Mouse (Mus musculus) liver, embryonic 12.5 days (tissue): ENCODE results near the gene Mapkapk5. TPM values are rescaled to one million over a fixed set of nuclear protein-coding genes. Genes with fewer than 3 reads are reported as not detected.

Experiments
- ATAC-seq: fragments of 200-750 bp; cut with Nextera tagmentation; 2 replicates; pipeline ENCODE4 v1.8.0; 2017; ENCODE audit warnings: moderate number of reproducible peaks, mild to moderate bottlenecking, moderate library complexity
- H3K27ac ChIP-seq: fragments of 300-500 bp; sonication (generic); 2 replicates; pipeline ENCODE4 v1.5.1; 2016; ENCODE audit warnings: mild to moderate bottlenecking
- H3K27me3 ChIP-seq: fragments of 300-500 bp; sonication (generic); replicated peaks from 2 replicates; pipeline ENCODE4 v1.6.1; 2016; ENCODE audit warnings: mild to moderate bottlenecking, moderate library complexity
- H3K36me3 ChIP-seq: fragments of 300-500 bp; sonication (generic); 2 replicates; pipeline ENCODE4 v1.6.1; 2016; ENCODE audit warnings: mild to moderate bottlenecking, moderate library complexity
- H3K4me1 ChIP-seq: fragments of 300-500 bp; sonication (generic); 2 replicates; pipeline ENCODE4 v1.6.1; 2016
- H3K4me2 ChIP-seq: fragments of 300-500 bp; sonication (generic); 2 replicates; pipeline ENCODE4 v1.6.1; 2016; ENCODE audit warnings: mild to moderate bottlenecking, moderate library complexity
- H3K4me3 ChIP-seq: fragments of 300-500 bp; sonication (generic); 2 replicates; pipeline ENCODE4 v1.5.1; 2016; ENCODE audit warnings: mild to moderate bottlenecking, moderate library complexity
- H3K9ac ChIP-seq: fragments of 300-500 bp; sonication (generic); 2 replicates; pipeline ENCODE4 v1.6.1; 2016; ENCODE audit warnings: mild to moderate bottlenecking, moderate library complexity
- H3K9me3 ChIP-seq: fragments of 300-500 bp; sonication (generic); replicated peaks from 2 replicates; pipeline ENCODE4 v1.6.1; 2016; ENCODE audit warnings: mild to moderate bottlenecking, moderate library complexity
- WGBS: fragments of 180-500 bp; shearing (Covaris S2); methylation state at CpG from one replicate; pipeline ENCODE4 v1.1.7; 2016; ENCODE audit not compliant: insufficient replicate concordance; 5-methylcytosine and 5-hydroxymethylcytosine counted together
- polyA plus RNA-seq: library from polyadenylated mRNA; unstranded; fragments of >200 nt; fragmentation: Nextera tagmentation; extraction: Ambion mirVana; gene quantifications from 2 replicates; pipeline ENCODE4 v1.2.1, GENCODE M21; 2016

Gene Mapkapk5
- polyA plus RNA-seq: 33.6 and 35.8 TPM in 2 replicates

DNA sequence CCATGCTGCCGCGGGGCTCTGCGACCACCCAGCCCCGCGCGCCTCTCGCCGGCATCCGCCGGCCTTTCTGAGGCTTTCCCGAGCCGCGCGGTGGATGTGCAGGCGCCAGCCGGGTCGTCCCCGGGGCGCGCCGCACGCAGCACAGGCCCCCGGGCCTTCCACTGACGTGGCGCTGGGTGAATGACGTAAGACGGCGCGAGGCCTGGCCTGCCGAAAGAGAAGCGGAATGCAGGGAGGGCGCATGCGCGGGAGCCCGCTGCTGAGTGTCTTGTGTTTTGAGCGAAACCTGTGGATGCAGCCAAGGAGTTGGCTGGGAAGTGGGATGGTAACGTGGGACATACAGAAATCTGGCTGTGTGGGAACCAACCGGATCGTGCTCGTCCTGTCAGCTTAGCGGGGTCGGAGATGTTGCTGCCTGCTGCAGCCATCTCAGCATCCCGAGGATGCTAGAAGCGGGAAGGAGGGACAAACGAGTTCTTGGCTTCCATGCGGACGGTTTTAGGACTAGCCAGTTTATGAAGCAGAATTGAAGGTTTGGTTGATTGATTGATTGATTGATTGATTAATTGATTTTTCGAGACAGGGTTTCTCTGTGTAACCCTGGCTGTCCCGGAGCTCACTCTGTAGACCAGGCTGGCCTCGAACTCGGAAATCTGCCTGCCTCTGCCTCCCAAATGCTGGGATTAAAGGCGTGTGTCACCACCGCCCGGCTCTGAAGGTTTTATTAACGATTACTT is at the start of gene Mapkapk5:
Gene Mapkapk5 (minus strand): TSS at position 113 of the 737 bp plus-strand sequence.
- Histone ChIP-seq H3K27me3 (no peaks in the 10 kb centered on the region), H3K4me3 (peak within 1 kb of the TSS; percentile 81), H3K9ac (peak within 1 kb of the TSS; percentile 92), H3K27ac (peak within 1 kb of the TSS; percentile 93), H3K36me3 (peaks cover 4% of the 10 kb centered on the region; the same call in 1 of the 2 replicates), H3K4me2 (peak within 1 kb of the TSS; percentile 74), H3K9me3 (no peaks in the 10 kb centered on the region), H3K4me1 (peaks cover 51% of the 10 kb centered on the region)
- under 1% methylated on average over 55 of the region's 55 CpGs for WGBS
- peak; percentile 91 for ATAC-seq

- no peak overlapping the region for H3K4me3 ChIP-seq
Observed at GRCm38 (mm10) chr5:121594714-121595313, 49.1 kb upstream of the Mapkapk5 start.

GRCm38 (mm10) chr5:121593451-121594401 is 48.0 kb upstream of the Mapkapk5 start, which contains the start of gene Aldh2:
Aldh2 (minus strand) TSS chr5:121593824.
- Histone ChIP-seq H3K9me3 (no peaks in the 10 kb centered on the region), H3K27me3 (peaks cover 10% of the 10 kb centered on the region; the same call in 1 of the 2 replicates), H3K27ac (peak within 1 kb of the TSS; percentile 88), H3K36me3 (0 out of 2 replicates have a peak, but pooled peaks cover 3% of the 10 kb centered on the region), H3K4me2 (peak within 1 kb of the TSS; percentile 99), H3K4me1 (peaks cover 62% of the 10 kb centered on the region), H3K4me3 (peak within 1 kb of the TSS; percentile 83), H3K9ac (peak within 1 kb of the TSS; percentile 88)
- WGBS: 2% methylated on average over 47 of the region's 47 CpGs
- ATAC-seq: peak; percentile 90

More at GRCm38 (mm10) chr5:121594714-121595313, 49.1 kb upstream of the Mapkapk5 start:
- Histone ChIP-seq H3K36me3 (0 out of 2 replicates have a peak, but pooled peaks cover 3% of the 10 kb centered on the region), H3K4me1 (peaks cover 62% of the 10 kb centered on the region), H3K27me3 (peaks cover 10% of the 10 kb centered on the region; the same call in 1 of the 2 replicates), H3K4me2 (peak overlapping the region; percentile 99), H3K9me3 (no peaks in the 10 kb centered on the region), H3K27ac (no peak overlapping the region), H3K9ac (peak overlapping the region; percentile 88; the same call in 1 of the 2 replicates)
- 62% methylated on average over 6 of the region's 6 CpGs for WGBS
- ATAC-seq: no peak

DNA sequence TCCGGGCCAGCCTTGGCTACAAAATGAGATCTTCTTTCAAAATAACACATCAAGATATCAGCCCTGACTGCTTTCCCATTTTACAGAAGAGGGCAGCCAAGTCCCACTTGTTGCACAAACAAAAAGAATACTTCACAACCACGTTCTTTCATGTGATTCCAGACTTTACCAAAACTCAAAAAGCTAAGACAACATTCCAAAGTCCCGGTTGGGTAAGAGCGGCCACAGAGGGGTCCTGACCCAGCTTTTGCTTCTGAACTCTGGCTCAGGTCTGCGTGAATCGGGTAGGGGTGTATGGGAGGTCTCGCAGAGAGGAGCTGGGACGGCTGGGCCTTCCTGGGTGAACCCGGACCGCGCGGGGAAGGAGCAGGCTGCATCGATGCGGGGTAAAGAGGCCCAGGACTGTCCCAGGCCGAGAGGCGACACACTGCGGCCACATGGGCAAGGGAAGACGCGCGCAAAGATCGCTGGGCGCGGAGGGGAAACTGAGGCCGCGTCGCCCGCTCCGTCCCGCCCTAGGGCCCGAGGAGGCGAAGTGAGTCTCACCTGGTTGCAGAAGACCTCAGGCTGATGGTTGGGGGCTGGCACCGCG is 47.2 kb upstream of the Mapkapk5 start:
- no peaks in the 10 kb centered on the region for H3K9me3 ChIP-seq
- H3K27ac ChIP-seq: peak overlapping the region; percentile 88
- peak overlapping the region; percentile 88 for H3K9ac ChIP-seq
- H3K4me1 ChIP-seq: peaks cover 62% of the 10 kb centered on the region
- H3K4me2 ChIP-seq: peak overlapping the region; percentile 99
- H3K27me3 ChIP-seq: peaks cover 10% of the 10 kb centered on the region; the same call in 1 of the 2 replicates
- WGBS: 4% methylated on average over 33 of the region's 33 CpGs
- H3K36me3 ChIP-seq: 0 out of 2 replicates have a peak, but pooled peaks cover 3% of the 10 kb centered on the region
- ATAC-seq: peak; percentile 42
- H3K4me3 ChIP-seq: peak overlapping the region; percentile 83

- H3K36me3 ChIP-seq: 0 out of 2 replicates have a peak, but pooled peaks cover 3% of the 10 kb centered on the region
- ATAC-seq: no peak
- 55% methylated on average over 11 of the region's 11 CpGs for WGBS
- H3K27me3 ChIP-seq: peaks cover 7% of the 10 kb centered on the region; the same call in 1 of the 2 replicates
- peak overlapping the region; percentile 88; the same call in 1 of the 2 replicates for H3K27ac ChIP-seq
- peak overlapping the region; percentile 83 for H3K4me3 ChIP-seq
- no peaks in the 10 kb centered on the region for H3K9me3 ChIP-seq
- H3K9ac ChIP-seq: peak overlapping the region; percentile 88
- peak overlapping the region; percentile 99 for H3K4me2 ChIP-seq
- H3K4me1 ChIP-seq: peaks cover 62% of the 10 kb centered on the region
Observed at GRCm38 (mm10) chr5:121592064-121592815, 46.5 kb upstream of the Mapkapk5 start.

DNA sequence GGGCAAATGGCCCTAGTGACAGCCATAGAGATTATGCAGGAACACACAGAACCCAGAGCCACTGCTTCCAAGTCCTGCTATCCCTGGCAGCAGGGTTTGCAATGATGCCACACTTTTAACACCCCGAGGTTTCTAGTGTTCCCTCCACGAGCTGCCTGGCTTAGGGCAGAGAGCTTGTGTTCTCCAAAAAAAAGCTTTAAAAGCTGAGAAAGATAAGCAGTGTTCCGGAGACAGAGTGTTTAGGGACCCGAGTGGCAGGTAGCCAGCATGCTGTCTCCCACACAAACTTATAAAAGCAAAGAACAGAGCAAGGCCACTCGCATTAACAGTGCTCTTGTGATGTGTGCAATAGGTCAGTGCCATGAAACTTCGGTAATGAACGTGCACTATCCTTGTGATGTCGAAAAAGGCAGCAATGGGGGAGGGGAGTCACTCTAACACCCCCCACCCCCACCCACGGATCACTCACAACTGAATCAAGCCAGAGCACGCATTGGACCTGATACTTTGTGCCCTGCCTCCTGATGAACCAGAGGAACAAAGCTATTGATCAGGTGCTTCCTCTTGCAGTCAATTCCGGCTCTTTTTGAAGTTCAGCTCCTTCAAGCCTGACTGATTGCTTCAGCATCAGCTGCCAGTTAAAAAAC is 45.8 kb upstream of the Mapkapk5 start:
- H3K4me1 ChIP-seq: peaks cover 64% of the 10 kb centered on the region
- no peak for ATAC-seq
- H3K4me3 ChIP-seq: peak overlapping the region; percentile 83; the same call in 1 of the 2 replicates

GRCm38 (mm10) chr5:121589928-121590327 is 44.2 kb upstream of the Mapkapk5 start:
- 68% methylated on average over 6 of the region's 6 CpGs for WGBS
- H3K27me3 ChIP-seq: no peaks in the 10 kb centered on the region
- H3K4me2 ChIP-seq: no peak overlapping the region
- H3K36me3 ChIP-seq: 0 out of 2 replicates have a peak, but pooled peaks cover 3% of the 10 kb centered on the region
- H3K9me3 ChIP-seq: no peaks in the 10 kb centered on the region
- H3K4me1 ChIP-seq: peaks cover 64% of the 10 kb centered on the region
- no peak overlapping the region for H3K9ac ChIP-seq
- no peak overlapping the region for H3K4me3 ChIP-seq
- no peak for ATAC-seq
- no peak overlapping the region for H3K27ac ChIP-seq

More for the DNA sequence above, 45.8 kb upstream of the Mapkapk5 start:
- peak overlapping the region; percentile 99 for H3K4me2 ChIP-seq
- H3K9ac ChIP-seq: 0 out of 2 replicates have a peak overlapping the region, but pooled peaks have one; percentile 5
- peaks cover 5% of the 10 kb centered on the region; the same call in 1 of the 2 replicates for H3K27me3 ChIP-seq
- H3K36me3 ChIP-seq: 0 out of 2 replicates have a peak, but pooled peaks cover 3% of the 10 kb centered on the region
- H3K9me3 ChIP-seq: no peaks in the 10 kb centered on the region
- H3K27ac ChIP-seq: peak overlapping the region; percentile 10
- 56% methylated on average over 11 of the region's 11 CpGs for WGBS

DNA sequence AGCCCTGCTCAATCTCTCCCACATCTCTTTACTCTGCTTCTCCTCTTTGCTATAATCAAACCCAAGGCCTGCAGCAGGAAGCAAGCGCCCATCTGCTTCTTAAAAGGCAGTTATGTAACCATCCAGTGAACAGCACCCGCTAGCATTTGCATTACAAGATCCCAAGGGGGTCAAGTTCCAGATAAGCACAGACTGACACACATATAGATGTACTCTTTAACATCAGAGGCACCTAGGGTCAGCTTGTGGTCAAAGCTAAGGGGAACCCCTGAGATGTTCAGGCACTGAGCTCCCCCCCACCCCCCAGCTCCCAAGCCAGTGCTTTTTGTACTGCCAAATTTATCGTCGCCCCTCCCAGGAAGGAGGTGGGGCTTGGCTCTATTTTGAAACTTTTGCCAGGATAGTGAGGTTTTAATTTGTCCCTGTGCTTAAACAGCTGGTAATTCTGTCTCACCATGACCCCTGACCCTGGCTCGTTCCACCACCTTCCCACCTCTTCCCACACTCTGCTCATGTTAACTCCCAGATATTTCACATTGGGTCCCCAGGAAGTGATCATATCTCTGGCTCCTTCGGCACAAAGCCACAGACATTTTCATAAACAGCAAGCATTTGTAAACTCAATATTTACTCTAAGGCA is 40.8 kb upstream of the Mapkapk5 start:
- H3K4me2 ChIP-seq: peak overlapping the region; percentile 53
- H3K9me3 ChIP-seq: no peaks in the 10 kb centered on the region
- ATAC-seq: no peak
- peak overlapping the region; percentile 67 for H3K27ac ChIP-seq
- peak overlapping the region; percentile 31; the same call in 1 of the 2 replicates for H3K9ac ChIP-seq
- WGBS: 10% methylated on average over 6 of the region's 6 CpGs
- peaks cover 3% of the 10 kb centered on the region; the same call in 1 of the 2 replicates for H3K36me3 ChIP-seq
- no peaks in the 10 kb centered on the region for H3K27me3 ChIP-seq
- H3K4me1 ChIP-seq: peaks cover 53% of the 10 kb centered on the region
- H3K4me3 ChIP-seq: peak overlapping the region; percentile 8; the same call in 1 of the 2 replicates

DNA sequence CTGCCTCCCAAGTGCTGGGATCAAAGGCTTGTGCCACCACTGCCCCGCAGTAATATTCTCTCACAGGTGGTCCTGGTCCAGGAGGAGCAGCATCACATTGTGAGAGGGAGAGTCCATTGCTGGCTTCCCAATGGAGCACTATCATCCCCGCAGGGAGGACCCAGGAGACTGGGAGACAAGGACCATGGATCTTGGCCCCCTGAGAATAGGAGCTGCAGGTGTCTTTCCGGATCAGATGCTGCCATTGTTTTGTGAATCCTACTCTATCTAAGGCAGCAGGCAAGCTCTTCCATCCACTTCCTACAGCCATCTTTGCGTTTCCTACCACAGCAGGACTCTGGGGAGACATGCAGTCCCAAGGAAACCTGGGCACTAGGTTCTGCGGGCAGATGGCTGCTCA is 40.0 kb upstream of the Mapkapk5 start:
- no peaks in the 10 kb centered on the region for H3K27me3 ChIP-seq
- H3K27ac ChIP-seq: peak overlapping the region; percentile 67; the same call in 1 of the 2 replicates
- H3K4me2 ChIP-seq: no peak overlapping the region
- H3K4me3 ChIP-seq: no peak overlapping the region
- H3K36me3 ChIP-seq: peaks cover 2% of the 10 kb centered on the region; the same call in 1 of the 2 replicates
- WGBS: 68% methylated on average over 5 of the region's 5 CpGs
- H3K4me1 ChIP-seq: peaks cover 48% of the 10 kb centered on the region
- H3K9ac ChIP-seq: no peak overlapping the region
- ATAC-seq: no peak
- H3K9me3 ChIP-seq: no peaks in the 10 kb centered on the region
